Mouse (Mus musculus) neural tube, embryonic 14.5 days (tissue): Measurements from ENCODE around the gene Ubap1l. TPM values are rescaled to one million over a fixed set of nuclear protein-coding genes. Genes with fewer than 3 reads are reported as not detected.

Source experiments
- ATAC-seq: fragments of 200-750 bp; cut with Nextera tagmentation; 2 replicates; pipeline ENCODE4 v1.8.0; 2017; ENCODE audit warnings: low read depth, mild to moderate bottlenecking, moderate TSS enrichment, moderate library complexity
- H3K27ac ChIP-seq: fragments of 300-500 bp; sonication (generic); 2 replicates; pipeline ENCODE4 v1.5.1; 2014; ENCODE audit warnings: low read depth, mild to moderate bottlenecking, control low read depth, low read length, moderate library complexity, mixed read lengths
- H3K27me3 ChIP-seq: fragments of 300-500 bp; sonication (generic); 2 replicates; pipeline ENCODE4 v1.6.1; 2014; ENCODE audit warnings: low read length; ENCODE audit not compliant: control insufficient read depth, insufficient read depth
- H3K36me3 ChIP-seq: fragments of 300-500 bp; sonication (generic); 2 replicates; pipeline ENCODE4 v1.6.1; 2014; ENCODE audit warnings: low read length, mixed read lengths; ENCODE audit not compliant: control insufficient read depth, insufficient read depth
- H3K4me1 ChIP-seq: fragments of 300-500 bp; sonication (generic); 2 replicates; pipeline ENCODE4 v1.6.1; 2014; ENCODE audit warnings: low read length; ENCODE audit not compliant: control insufficient read depth, insufficient read depth
- H3K4me2 ChIP-seq: fragments of 300-500 bp; sonication (generic); 2 replicates; pipeline ENCODE4 v1.6.1; 2014; ENCODE audit warnings: mild to moderate bottlenecking, low read depth, low read length, control low read depth
- H3K4me3 ChIP-seq: fragments of 300-500 bp; sonication (generic); 2 replicates; pipeline ENCODE4 v1.5.1; 2014; ENCODE audit warnings: low read depth, low read length, control low read depth, mixed read lengths
- H3K9ac ChIP-seq: fragments of 300-500 bp; sonication (generic); replicated peaks from 2 replicates; pipeline ENCODE4 v1.6.1; 2014; ENCODE audit warnings: low read depth, mild to moderate bottlenecking, control low read depth, low read length, mixed read lengths
- H3K9me3 ChIP-seq: fragments of 300-500 bp; sonication (generic); 2 replicates; pipeline ENCODE4 v1.6.1; 2016; ENCODE audit warnings: low read length; ENCODE audit not compliant: control insufficient read depth
- WGBS: fragments of 180-500 bp; shearing (Covaris S2); extraction: QIAGEN DNeasy Blood & Tissue Kit; methylation state at CpG from one replicate; pipeline ENCODE4 v1.1.7; 2014; 5-methylcytosine and 5-hydroxymethylcytosine counted together
- polyA plus RNA-seq: library from polyadenylated mRNA; unstranded; fragments of >200 nt; fragmentation: Nextera tagmentation; extraction: Ambion mirVana; gene quantifications from 2 replicates; pipeline ENCODE4 v1.2.1, GENCODE M21; 2014

Ubap1l gene
- polyA plus RNA-seq: 3.7 and 7.2 TPM in 2 replicates

GRCm38 (mm10) chr9:65360641-65361448, at the start of gene Ubap1l:
Gene Ubap1l (plus strand): TSS chr9:65361041.
- Histone ChIP-seq H3K4me3 (no peak within 1 kb of the TSS), H3K4me2 (no peak within 1 kb of the TSS), H3K27ac (no peak within 1 kb of the TSS), H3K4me1 (no peaks in the 10 kb centered on the region), H3K9me3 (no peaks in the 10 kb centered on the region), H3K27me3 (no peaks in the 10 kb centered on the region), H3K9ac (no peak within 1 kb of the TSS), H3K36me3 (peaks cover 44% of the 10 kb centered on the region)
- ATAC-seq: no peak
- 93% methylated on average over 16 of the region's 16 CpGs for WGBS

- no peak overlapping the region for H3K4me3 ChIP-seq
- no peak for ATAC-seq
- no peak overlapping the region for H3K4me2 ChIP-seq
- H3K36me3 ChIP-seq: peaks cover 36% of the 10 kb centered on the region
- 95% methylated on average over 4 of the region's 4 CpGs for WGBS
- H3K27me3 ChIP-seq: no peaks in the 10 kb centered on the region
- H3K4me1 ChIP-seq: no peaks in the 10 kb centered on the region
- no peak overlapping the region for H3K9ac ChIP-seq
- H3K27ac ChIP-seq: no peak overlapping the region
- no peaks in the 10 kb centered on the region for H3K9me3 ChIP-seq
These were observed 48.0 kb upstream of the Ubap1l start for GRCm38 (mm10) chr9:65312669-65313357.

- Histone ChIP-seq H3K9me3 (no peaks in the 10 kb centered on the region), H3K4me2 (no peak overlapping the region), H3K27me3 (no peaks in the 10 kb centered on the region), H3K36me3 (peaks cover 42% of the 10 kb centered on the region), H3K4me1 (no peaks in the 10 kb centered on the region), H3K4me3 (no peak overlapping the region), H3K27ac (no peak overlapping the region), H3K9ac (no peak overlapping the region)
- ATAC-seq: no peak
- WGBS: 97% methylated on average over 1 of the region's 1 CpGs
These were observed 47.0 kb upstream of the Ubap1l start for GRCm38 (mm10) chr9:65313846-65314245.

GRCm38 (mm10) chr9:65322255-65322900, 38.5 kb upstream of the Ubap1l start:
- H3K9ac ChIP-seq: no peak overlapping the region
- no peak overlapping the region for H3K4me3 ChIP-seq
- ATAC-seq: no peak
- no peaks in the 10 kb centered on the region for H3K27me3 ChIP-seq
- no peak overlapping the region for H3K4me2 ChIP-seq
- H3K9me3 ChIP-seq: no peaks in the 10 kb centered on the region
- H3K36me3 ChIP-seq: peaks cover 63% of the 10 kb centered on the region
- no peak overlapping the region for H3K27ac ChIP-seq
- WGBS: 93% methylated on average over 11 of the region's 11 CpGs
- H3K4me1 ChIP-seq: no peaks in the 10 kb centered on the region

GRCm38 (mm10) chr9:65325971-65326370, 34.9 kb upstream of the Ubap1l start:
- Histone ChIP-seq H3K4me3 (no peak overlapping the region), H3K4me1 (no peaks in the 10 kb centered on the region), H3K27me3 (no peaks in the 10 kb centered on the region), H3K27ac (no peak overlapping the region), H3K36me3 (peaks cover 46% of the 10 kb centered on the region), H3K4me2 (no peak overlapping the region), H3K9me3 (no peaks in the 10 kb centered on the region), H3K9ac (no peak overlapping the region)
- no peak for ATAC-seq

- Histone ChIP-seq H3K4me2 (no peak overlapping the region), H3K27me3 (no peaks in the 10 kb centered on the region), H3K4me1 (no peaks in the 10 kb centered on the region), H3K36me3 (peaks cover 38% of the 10 kb centered on the region), H3K9ac (no peak overlapping the region), H3K27ac (no peak overlapping the region), H3K4me3 (no peak overlapping the region), H3K9me3 (no peaks in the 10 kb centered on the region)
- ATAC-seq: no peak
- WGBS: 85% methylated on average over 2 of the region's 2 CpGs
These were observed 33.5 kb upstream of the Ubap1l start for GRCm38 (mm10) chr9:65327371-65327770.

GRCm38 (mm10) chr9:65333958-65334357, 26.9 kb upstream of the Ubap1l start:
- Histone ChIP-seq H3K4me3 (no peak overlapping the region), H3K27ac (no peak overlapping the region), H3K4me1 (no peaks in the 10 kb centered on the region), H3K36me3 (peaks cover 4% of the 10 kb centered on the region; the same call in 1 of the 2 replicates), H3K9ac (no peak overlapping the region), H3K4me2 (no peak overlapping the region), H3K27me3 (no peaks in the 10 kb centered on the region), H3K9me3 (no peaks in the 10 kb centered on the region)
- 90% methylated on average over 5 of the region's 5 CpGs for WGBS
- ATAC-seq: no peak

GRCm38 (mm10) chr9:65339146-65339545, 21.7 kb upstream of the Ubap1l start:
- ATAC-seq: no peak
- Histone ChIP-seq H3K27me3 (no peaks in the 10 kb centered on the region), H3K9me3 (no peaks in the 10 kb centered on the region), H3K9ac (no peak overlapping the region), H3K4me3 (no peak overlapping the region), H3K36me3 (no peaks in the 10 kb centered on the region), H3K27ac (no peak overlapping the region), H3K4me2 (no peak overlapping the region), H3K4me1 (no peaks in the 10 kb centered on the region)
- WGBS: 88% methylated on average over 4 of the region's 4 CpGs

GRCm38 (mm10) chr9:65340414-65340813, 20.4 kb upstream of the Ubap1l start:
- Histone ChIP-seq H3K4me3 (no peak overlapping the region), H3K9ac (no peak overlapping the region), H3K4me1 (no peaks in the 10 kb centered on the region), H3K4me2 (no peak overlapping the region), H3K27ac (no peak overlapping the region), H3K36me3 (no peaks in the 10 kb centered on the region), H3K9me3 (no peaks in the 10 kb centered on the region), H3K27me3 (no peaks in the 10 kb centered on the region)
- no peak for ATAC-seq
- WGBS: 93% methylated on average over 2 of the region's 2 CpGs
